Mouse (Mus musculus) lung, postnatal 14 days (tissue): ENCODE measurements around the gene Gm26920.

Experiments
- DNase-seq: peaks from one replicate; pipeline ENCODE4 v3.0.0; 2021

The Gm26920 gene

GRCm38 (mm10) chr7:30050882-30051548 is 39.2 kb downstream of the Gm26920 start, which contains the start of gene Zfp14:
Gene Zfp14 (minus strand): TSS chr7:30051380.
- DNase-seq: peak; percentile 89

DNA sequence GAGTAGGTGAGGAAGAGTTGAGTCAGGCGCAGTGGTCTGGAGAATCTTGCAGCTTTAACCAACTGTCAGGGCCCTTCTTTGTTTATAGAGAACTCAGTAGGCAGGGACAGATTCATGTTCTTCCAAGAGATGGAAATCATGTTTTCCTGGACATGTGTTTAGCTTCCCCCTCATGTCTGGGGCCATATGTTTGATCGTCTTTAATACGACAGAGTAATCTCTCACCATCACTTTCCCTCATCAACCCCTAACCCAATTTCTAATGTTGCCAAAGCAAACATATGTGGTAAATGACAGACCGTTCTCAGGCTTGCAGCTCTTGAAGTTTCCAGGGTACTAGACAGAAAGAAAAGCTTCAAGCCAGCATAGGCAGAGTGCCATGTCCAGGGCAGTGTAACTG is 42.1 kb downstream of the Gm26920 start:
- no peak for DNase-seq

- DNase-seq: no peak
Observed at GRCm38 (mm10) chr7:30044354-30044753, 45.9 kb downstream of the Gm26920 start.

GRCm38 (mm10) chr7:30034331-30034730 is 55.9 kb downstream of the Gm26920 start:
- no peak for DNase-seq

DNA sequence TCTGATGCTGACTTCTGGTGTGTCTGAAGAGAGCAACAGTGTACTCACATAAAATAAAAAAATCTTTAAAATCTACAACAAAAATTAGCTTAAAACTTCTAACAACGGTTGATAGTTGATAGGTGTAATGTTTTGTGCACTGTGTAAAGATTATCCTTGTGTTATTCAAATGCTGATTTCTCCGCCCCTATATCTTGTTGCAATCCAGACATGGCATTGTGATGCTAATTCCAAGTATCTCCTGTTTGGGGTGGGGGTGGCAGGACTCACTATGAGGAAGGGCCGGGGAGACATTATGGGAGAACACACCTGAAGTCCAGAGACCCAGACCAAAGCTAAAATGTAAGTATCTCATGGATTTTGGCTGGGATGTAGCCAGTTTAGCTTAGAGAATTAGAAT is 58.8 kb downstream of the Gm26920 start:
- DNase-seq: no peak

DNA sequence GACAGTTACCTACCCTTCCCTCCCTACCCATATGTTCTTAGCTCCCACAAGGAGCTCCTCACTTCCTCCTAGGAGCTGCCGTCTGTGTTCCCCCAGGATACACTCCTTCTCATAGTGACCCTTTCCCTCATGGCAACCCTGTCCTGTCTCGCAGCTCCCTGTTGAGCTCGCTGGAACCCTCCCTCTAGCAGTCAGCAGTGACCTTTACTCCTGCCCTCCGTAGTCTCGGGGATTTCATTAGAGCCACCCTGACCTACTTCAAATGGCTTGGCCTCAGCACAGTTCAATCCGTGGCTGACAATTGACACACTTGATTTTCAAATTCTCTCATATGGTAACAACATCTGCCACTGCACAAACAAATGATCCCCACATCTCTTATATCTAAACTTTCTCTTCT is 59.5 kb downstream of the Gm26920 start:
- no peak for DNase-seq

DNA sequence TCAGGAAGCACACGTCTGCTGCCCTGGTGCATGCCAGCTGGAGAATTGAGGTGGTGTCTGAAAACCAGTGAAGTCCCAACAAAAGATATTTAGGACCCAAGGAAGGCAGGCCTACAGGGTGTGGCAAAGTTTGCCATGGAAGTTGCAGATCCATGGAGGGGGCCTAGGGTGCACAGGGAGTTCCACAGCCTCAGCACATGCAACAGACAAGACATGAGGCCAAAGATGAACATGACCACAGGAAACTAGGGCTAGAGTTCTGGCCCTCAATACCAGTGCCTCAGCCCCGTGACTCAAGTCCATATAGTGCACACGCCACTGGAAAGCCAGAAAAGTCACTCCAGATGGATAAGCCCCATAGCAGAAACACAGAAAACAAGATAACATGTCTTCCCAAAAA is 61.6 kb downstream of the Gm26920 start:
- DNase-seq: no peak

DNA sequence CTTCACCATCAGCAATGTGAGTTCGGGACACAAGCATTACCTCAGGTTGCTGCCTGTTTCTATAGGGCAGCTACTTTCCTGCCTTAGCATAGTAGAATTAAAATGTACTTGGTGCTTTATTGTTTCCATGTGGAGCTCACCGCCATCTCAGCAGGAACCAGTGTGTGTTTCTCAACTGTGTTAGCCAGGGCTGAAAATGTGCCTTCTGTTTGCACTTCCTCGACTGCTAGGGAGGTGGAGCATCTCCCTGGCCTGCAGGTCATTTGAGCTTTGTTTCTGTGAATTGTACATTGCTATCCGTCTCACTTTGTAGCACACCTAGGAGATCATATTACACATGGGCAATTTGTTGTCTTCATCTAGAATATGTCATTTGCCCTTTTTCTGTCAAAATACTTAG is 62.9 kb downstream of the Gm26920 start:
- no peak for DNase-seq

DNA sequence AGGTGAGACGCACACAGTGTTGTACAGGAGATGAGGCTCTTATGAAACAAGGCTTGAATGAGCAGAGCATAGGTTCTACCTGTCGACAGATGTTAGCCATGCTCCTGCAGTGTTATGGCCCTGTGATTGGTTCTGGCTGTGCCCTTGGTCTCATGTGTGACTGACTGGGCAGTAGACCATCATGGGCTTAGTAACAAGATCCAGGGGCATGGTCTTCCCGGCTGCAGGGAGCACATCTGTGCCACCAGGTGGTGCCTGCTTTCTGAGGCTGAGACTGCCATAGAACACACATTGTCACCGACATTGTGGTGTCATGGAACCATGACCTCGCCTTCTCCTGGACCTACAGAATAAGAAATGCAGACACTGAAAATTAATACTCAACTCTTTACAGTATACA is 64.9 kb downstream of the Gm26920 start:
- no peak for DNase-seq

DNA sequence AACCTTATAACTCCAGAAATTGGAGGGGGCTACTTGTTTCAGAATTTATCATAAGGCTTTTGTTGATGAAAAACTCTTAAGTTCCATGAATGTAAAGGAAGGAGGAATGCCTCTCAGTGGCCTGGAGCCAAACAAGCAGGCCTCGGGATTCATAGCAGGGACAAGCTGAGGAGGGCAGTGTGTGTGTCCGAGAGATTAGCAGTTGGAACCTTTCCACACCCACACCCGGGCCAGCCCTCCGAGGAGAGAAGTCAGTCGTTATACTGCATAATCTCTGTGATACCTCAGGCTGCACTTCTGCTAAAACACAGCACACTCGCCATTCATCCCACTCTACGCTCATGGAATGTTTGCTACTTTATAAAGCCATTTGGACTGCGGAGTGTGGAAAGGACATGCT is 66.4 kb downstream of the Gm26920 start:
- no peak for DNase-seq

DNA sequence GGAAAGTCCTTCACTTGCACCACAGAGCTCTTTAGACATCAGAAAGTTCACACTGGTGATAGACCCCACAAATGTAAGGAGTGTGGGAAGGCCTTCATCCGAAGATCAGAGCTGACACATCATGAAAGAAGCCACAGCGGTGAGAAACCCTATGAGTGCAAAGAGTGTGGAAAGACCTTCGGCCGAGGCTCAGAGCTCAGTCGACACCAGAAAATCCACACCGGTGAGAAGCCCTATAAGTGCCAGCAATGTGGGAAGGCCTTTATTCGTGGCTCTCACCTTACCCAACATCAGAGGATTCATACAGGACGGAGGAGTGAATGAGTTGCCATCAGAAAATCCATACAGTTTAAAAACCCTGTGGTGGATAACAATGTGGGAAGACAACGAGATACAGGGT is 66.9 kb downstream of the Gm26920 start:
- no peak for DNase-seq

- DNase-seq: no peak
Observed at GRCm38 (mm10) chr7:30019543-30019942, 70.7 kb downstream of the Gm26920 start.

GRCm38 (mm10) chr7:30017226-30017625 is 73.0 kb downstream of the Gm26920 start:
- DNase-seq: no peak

DNA sequence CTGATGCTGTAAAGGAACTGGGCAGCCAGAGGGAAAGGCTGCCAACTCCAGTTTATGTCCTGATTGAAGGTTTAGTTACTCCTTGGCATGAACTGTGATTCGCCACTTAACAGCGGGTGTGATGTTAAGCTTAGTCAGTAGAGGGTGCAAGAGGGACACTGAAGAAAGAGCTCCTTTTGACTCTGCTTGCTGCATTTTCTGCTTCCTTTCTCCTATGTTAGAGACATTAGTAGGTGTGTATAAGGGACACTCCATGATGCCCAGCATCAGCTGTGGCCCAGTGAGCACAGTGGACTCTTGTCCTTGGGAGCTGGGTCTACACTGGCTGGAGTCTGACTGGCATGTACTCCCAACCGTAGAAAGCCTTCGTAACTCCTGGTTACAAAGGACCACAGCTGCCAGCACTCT is 77.2 kb downstream of the Gm26920 start:
- peak; percentile 52 for DNase-seq

DNA sequence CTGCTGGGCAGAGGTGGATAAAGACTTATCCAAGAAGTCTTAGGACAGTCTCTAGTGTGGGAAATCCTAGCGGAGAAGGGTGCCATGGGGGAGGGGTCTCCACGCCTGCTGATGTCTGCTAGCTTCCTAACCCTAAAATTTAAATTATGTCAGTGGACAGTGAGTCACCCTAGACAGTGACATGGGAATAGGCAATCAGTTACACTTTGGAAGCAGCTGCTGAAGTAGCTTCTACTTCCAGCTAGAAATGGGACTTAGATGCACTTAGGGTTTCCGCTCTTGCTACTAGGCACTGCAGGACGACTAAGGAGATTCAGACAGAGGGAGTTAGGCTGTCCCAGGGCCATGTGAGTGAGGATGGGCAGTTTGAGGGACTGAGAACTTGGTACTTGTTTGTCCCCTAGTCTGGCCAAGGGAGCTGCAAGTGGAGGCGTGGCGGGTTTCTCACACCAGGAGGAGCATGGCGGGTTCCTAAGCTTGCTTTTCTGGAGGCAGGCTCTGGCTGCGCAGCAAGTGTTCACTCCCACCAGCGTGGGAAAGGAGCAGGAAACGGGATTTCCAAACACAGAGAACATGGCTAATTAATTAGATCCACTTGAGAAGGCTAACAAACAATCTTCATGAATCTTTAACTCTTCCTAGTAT is 79.5 kb downstream of the Gm26920 start:
- no peak for DNase-seq

- DNase-seq: peak; percentile 39
Observed at GRCm38 (mm10) chr7:30009321-30010085, 80.7 kb downstream of the Gm26920 start.

GRCm38 (mm10) chr7:30008020-30008690 is 82.1 kb downstream of the Gm26920 start:
- DNase-seq: no peak

DNA sequence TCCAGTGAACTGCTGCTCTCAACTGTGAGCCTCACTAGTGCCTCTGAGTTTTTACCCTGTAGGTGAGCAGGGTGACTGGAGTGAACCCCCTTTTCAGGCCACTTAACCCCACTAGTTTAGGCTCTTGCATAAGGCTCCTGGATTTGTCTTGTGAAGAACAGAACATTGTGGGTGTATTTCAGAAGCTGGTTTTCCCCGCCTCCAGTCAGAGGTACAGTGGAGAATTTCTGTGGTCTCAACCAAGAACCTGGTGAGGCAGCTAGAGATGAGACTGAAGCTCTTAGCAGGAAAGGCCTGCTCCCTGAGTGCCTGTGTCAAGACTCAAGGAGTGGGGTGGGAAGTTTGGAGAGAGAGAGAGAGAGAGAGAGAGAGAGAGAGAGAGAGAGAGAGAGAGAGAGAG is 82.6 kb downstream of the Gm26920 start:
- DNase-seq: no peak
